Mouse (Mus musculus) v-Abl transformed pro-B cells (cell line): ENCODE measurements around the gene Cisd1.

ENCODE experiments used
- in situ Hi-C, 2 experiments: fragments of 400-800 bp; cut with MboI; formaldehyde crosslinking; loops; one replicate each; pipeline ENCODE4 v1.15.1; 2025; ENCODE audit not compliant: unreplicated experiment in 2 of 2

Gene Cisd1

DNA sequence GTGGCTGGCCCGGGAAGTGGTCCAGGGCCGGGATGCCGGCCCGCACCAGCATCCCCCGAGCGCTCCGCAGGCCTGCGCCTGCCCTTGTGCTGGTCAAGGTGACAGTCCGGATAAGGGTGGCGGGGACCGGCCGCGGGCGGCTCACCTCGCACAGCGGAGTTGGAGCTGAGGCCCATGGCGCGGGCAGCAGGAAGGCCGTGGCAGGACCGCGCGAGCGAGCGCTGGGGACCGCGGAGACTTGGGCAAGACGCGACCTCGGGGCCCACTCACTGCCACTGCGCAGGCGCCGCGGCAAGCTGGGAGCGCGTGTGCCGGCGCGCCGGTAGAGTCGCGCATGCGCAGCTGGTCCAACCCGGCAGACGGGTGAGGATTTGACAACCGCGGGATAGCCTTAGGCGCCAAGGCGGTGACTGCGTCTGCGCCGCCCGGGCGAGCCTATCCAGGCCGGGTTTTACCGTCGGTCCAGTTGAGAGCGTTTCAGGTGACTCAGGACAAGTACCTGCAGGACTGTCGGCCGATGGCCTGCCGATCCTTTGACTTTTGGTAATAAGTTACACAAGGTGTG lies at the start of gene Cisd1:
Cisd1 (minus strand) TSS at position 376 of the 565 bp plus-strand sequence.
- in situ Hi-C loops = loop anchor here (5.0 to 25.0 kb wide), 5 partner anchors 38 to 1318 kb away; partner anchors contain the start of gene Zwint (in 1 of the 2)

DNA sequence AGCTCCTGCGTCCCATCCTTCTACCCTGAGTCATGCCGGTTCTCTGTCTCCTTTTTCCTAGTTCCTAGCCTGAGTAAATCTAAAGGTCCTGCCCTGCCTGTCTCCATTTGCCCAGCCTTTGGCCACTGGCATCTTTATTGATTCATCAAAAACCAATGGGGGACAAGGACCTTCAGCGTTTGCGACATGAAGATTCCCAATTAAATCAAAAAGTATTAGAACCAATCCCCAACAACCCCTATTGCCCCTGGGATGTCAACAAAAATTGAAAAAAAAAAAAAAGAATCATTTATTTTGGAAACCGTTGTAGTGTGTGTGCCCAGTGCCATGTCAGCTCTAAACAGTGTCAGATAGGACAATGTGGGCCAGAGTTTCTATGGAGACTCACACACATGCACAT lies 44.6 kb upstream of the Cisd1 start:
- in situ Hi-C loops = loop anchor here (5.0 to 25.0 kb wide), 3 partner anchors 42 to 1195 kb away; partner anchors contain the start of genes Ipmk (in 1 of the 2) and Tfam (in 1 of the 2)

DNA sequence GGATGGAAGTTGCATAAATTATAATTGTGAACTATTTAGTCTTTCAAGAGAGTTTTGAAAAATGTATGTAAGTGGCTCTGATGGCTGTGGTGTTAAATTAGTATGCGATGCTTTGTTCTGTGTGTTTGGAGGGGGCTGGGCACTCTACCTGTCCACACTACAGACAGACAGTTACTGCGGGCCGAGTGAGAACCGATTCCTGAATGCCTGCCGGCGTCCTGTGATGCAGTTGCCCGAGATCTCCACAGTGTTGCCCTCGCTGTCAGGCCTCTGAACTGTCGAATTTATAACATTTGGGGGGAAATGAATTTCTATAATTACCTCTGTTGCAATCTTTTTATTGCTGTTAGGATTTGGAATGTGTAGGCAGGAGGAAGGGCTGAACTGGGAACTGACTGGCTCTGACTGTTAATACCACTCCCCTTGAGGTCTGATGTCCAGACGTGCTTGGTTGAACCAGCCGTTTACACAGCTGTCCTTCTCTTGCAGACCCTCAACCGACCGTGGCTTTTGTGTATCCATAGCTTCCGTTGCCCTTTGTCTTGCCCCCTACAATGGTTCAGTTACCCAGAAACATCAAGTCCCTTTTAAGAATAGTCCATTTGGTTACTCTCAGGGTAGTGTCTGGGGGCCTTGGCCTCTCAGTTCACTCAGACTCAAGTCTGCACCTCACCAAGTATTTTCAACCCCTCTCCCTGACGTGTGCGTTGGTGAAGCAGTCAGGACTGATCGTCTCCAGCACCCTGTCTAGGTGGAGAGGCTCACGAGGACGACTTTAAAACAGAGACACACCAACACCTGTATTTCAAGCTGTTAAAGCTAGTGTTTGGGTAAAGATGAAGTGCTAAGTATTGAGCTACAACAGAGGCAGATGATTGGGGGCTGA lies 39.6 kb upstream of the Cisd1 start:
- in situ Hi-C loops = loop anchor here (5.0 to 25.0 kb wide), 3 partner anchors 37 to 1190 kb away; partner anchors contain the start of genes Ipmk (in 2 of the 2) and Tfam (in 1 of the 2)

DNA sequence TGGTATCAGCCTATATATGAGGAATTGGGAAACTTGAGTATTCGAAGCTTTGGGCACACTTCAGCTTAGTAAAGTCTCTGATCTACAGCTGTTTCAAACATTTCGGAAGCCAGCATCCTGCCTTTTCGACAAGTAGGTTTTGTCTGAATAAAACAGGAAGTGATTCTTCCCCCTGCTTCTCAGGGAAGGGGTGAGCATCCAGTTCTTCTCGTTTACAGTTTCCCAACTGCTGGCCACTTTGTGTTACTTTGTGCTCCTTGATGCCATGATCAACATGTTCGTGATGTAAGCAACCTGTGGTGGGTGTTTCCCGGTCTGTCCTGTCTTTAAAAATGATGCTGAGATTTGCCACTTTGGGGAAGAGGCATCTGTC lies 38.8 kb upstream of the Cisd1 start:
- in situ Hi-C loops = loop anchor here (5.0 to 25.0 kb wide), 3 partner anchors 36 to 1189 kb away; partner anchors contain the start of genes Ipmk (in 1 of the 2) and Tfam (in 1 of the 2)

DNA sequence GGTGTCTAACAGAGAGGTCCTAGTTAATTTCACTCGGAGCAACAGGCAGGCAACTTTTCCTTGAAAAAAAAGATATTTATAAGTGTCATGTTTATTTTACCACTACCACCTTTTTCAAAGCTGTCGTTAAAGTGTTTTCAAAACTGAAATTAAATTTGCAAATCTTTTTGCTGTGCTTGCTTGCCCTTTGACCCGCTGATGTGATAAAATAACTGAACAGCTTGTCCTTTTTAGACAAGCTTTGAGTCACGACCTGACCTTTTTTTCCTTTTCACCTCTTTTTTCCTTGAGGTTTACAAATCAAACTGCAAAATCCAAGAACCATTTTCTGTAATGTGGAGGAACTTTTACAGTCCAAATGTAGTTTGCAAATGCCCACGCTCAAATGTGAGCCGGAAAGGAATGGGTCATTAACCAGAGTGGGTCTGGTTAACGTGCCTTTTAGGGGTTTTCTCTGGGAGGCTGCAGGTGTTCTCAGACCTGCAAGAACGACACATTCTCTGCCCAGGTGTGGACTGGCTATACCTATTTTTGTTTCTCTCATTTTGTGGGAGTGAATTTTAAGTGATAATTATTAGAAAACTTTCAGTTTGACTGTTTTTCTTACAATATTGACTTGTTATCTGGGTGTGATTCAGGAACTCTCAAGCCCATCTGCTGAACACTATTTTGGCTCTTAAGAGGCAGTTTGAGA lies 38.3 kb upstream of the Cisd1 start:
- in situ Hi-C loops = loop anchor here (5.0 to 25.0 kb wide), 3 partner anchors 36 to 1188 kb away; partner anchors contain the start of genes Ipmk (in 1 of the 2) and Tfam (in 1 of the 2)

DNA sequence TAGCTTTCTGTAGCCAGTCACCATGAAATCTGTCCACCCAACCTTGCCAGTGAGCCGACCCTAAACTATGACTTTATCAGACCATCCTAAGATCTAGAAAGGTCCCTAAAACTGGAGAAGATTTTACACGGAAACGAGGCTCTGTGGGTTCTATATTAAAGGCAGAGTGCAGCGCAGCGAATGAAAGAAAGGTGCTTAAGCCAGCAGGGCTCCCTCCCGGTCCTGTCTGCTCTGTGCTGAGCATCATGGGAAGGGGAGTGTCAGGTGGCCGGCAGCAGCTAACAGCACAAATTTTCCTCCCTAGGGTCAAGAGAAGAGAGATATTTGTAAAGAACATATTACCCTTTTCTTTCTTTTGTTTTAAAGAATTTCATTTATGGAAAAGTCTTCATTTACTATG lies 37.4 kb upstream of the Cisd1 start:
- in situ Hi-C loops = loop anchor here (5.0 to 25.0 kb wide), 3 partner anchors 35 to 1187 kb away; partner anchors contain the start of genes Ipmk (in 1 of the 2) and Tfam (in 1 of the 2)

DNA sequence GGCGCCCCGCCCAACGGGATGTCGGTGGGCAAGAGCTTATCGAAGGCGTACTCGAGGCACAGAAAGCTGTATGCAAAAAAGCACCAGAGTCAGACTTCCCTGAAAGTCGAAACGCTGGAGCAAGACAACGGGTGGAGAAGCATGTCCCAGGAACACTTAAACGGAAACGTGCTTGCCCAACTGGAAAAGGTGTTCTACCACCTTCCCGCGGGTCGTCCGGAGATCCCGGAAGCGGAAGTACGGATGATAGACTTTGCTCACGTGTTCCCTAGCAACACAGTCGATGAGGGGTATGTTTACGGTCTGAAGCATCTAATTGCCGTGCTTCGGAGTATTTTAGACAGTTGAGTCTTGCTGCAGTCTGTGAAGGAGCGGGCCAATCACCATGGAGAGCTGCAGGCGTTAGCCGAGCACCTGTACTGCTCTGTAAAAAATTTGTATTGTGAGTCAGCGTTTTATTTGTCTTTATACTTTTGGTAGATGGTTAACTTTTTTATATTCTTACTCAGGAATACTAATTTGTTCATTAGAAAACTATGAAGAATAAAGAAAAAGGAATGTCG lies 36.8 kb upstream of the Cisd1 start:
- in situ Hi-C loops = loop anchor here (5.0 to 25.0 kb wide), 3 partner anchors 34 to 1187 kb away; partner anchors contain the start of genes Ipmk (in 1 of the 2) and Tfam (in 1 of the 2)

DNA sequence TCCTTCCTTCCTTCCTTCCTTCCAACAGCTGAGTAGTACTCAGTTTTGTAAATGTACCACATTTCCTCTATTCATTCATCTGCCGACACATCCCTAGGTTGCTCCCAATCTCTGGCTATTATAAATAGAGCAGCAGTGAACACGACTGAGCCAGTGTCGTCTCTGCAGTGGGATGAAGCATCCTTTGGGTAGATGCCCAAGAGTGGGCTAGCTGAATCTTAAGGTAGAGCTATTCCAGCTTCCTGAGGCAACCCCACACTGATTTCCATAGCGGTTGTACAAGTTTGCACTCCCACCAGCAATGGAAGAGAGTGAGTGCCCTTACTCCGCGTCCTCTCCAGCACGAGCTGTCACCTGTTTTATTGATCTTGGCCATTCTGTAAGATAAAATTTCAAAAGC lies 35.7 kb upstream of the Cisd1 start:
- in situ Hi-C loops = loop anchor here (5.0 to 25.0 kb wide), 3 partner anchors 33 to 1186 kb away; partner anchors contain the start of genes Ipmk (in 1 of the 2) and Tfam (in 1 of the 2)

DNA sequence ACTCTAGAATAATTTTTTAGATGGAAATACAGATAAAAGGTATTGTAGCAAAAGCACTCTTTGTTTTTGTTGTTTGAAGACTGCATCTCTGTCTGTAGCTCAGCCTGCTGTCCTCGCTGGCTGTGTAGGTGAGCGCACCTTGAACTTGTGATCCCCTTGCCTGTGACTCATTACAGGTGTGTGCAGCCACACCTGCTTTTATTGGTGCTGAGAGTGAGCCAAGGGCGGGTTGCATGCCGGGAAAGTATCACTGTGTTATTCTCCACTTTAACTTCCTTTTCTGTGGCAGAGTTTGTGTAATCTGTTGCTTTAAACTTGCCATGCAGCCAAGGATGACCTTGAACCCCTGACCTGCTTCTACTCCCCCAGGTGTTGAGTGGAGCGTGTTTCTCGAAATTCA lies 31.3 kb upstream of the Cisd1 start:
- in situ Hi-C loops = loop anchor here in 1 of 2 experiments (25.0 kb wide), 1 partner anchor 139 kb away; the partner anchor contains the start of gene Tfam

DNA sequence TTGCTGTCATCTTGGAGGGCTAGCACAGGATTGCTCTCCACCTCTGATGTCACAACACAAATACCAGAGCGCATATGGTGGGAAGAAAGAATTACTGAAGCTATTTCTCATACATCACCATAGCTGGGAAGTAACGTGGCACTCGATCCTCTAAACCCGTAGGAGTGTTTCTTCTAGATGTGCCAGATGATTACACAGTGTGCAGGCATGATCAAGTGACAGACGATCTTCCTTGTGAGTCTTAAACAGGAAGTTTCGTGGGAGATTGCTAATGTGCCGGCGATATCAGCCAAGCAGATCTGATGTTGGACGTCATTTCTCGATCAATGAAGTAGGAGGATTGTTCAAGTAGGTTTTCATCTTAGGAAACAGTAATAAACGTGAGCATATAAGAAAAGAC lies 29.0 kb upstream of the Cisd1 start:
- in situ Hi-C loops = no loop called here

DNA sequence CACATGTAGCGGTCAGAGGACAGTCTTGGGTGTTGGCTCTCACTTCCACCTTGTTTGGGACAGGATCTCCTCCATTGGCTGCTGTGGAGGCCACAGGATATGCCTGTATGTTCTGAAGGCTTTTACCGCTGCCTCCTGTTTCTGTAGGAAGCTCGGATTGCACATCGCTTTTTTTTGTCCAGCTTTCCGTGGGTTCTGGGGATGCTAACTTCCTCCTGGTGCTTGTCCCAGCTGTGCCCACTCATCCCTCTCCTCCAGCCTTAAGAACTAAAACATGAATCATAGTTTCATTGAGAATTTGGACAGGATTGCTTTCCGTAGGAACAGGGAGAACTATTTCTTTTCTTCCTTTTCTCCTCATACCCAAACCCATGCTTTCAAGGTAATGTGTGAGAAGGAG lies 27.1 kb upstream of the Cisd1 start:
- in situ Hi-C loops = no loop called here

DNA sequence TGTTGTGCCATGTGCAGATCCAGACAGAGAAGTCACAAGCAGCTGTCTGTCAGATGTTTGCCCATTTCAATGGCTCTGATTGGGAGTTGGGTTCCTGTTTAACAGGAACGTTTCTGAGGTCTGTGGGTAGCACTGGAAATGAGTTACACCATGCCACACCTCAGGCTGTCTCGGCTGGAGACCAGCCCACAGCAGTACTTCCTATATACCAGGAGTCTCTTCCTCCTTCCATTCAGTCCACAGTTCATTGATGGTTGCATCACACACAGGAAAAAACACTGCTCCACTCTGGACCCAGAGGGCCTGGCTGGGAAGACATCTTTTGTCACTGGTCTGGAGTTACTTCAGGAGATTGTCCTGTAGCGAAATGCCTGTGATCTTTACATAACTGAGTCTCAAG lies 24.7 kb upstream of the Cisd1 start:
- in situ Hi-C loops = no loop called here

DNA sequence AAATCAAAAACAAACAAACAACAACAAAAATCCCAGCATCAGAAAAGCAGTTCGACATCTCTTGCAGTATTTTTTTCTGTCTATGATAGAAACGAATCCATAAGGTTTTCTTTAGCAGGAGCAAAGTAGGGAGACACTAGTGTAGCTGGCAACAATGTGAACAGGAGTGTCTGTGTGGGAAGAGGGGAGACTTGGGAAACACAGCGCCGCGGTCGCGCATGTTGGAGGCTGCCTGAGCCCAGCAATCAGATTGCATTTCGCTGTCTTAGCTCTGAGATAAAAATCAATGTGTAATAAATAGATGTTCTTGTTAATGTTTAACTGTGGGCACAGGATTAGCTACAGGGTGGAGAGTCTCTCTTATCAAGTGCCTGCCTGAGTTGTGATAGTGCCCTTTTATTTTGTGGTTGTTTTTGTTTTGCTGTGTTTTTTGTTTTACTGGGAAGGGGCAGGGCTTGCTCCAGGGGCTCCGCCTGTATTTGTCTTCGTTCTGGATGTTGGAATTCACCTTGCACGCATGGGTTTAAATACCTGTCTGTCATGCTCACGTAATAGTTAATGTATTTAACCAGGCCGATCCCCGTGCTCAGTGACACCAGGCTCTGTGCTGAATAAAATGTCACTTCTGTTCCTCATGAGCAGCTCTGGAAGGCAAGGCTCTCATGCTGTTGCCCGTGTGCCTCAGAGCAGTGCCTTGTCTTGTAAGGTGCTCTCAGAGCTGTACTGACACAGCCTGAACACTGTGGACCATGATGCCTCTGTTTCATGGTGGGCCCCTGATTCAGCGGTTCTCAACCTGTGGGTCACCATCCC lies 23.6 kb upstream of the Cisd1 start:
- in situ Hi-C loops = no loop called here

DNA sequence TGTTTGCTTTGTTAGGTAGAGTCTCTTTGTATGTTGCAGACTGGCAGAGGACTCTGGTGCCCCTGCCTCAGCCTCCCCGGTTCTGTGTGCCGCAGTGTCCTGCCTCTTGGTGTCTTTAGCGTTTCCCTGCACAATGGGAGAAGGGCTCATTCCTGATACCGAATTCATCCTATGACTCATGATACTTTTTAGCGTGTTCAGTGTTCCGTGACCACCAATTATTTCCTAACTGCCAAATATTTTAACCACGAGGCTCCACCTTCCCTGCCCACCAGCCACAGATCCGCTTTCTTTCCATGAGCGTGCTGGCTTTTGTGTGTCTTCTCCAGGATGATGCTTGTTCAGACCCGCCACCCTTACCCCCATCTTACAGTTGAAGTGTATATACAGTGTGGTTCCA lies 19.1 kb upstream of the Cisd1 start:
- in situ Hi-C loops = no loop called here

DNA sequence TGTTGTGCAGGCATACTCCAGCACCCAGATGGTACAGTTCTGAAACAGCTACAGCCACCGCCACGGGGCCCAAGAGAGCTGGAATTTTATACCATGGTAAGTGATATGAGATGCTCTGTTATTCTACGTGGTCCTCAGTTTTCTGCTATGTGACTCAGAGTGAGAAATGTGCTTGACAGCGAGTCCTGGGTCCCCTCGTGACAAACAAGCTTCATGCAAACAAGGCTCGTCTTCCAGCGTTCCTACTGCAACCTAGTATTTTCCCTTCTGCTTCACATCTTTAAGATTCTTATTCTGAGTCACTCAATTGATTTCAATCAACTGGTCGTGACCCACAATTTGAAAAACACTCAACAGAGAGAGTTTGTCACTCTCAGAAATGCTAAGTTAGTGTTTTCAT lies 18.7 kb upstream of the Cisd1 start:
- in situ Hi-C loops = no loop called here

DNA sequence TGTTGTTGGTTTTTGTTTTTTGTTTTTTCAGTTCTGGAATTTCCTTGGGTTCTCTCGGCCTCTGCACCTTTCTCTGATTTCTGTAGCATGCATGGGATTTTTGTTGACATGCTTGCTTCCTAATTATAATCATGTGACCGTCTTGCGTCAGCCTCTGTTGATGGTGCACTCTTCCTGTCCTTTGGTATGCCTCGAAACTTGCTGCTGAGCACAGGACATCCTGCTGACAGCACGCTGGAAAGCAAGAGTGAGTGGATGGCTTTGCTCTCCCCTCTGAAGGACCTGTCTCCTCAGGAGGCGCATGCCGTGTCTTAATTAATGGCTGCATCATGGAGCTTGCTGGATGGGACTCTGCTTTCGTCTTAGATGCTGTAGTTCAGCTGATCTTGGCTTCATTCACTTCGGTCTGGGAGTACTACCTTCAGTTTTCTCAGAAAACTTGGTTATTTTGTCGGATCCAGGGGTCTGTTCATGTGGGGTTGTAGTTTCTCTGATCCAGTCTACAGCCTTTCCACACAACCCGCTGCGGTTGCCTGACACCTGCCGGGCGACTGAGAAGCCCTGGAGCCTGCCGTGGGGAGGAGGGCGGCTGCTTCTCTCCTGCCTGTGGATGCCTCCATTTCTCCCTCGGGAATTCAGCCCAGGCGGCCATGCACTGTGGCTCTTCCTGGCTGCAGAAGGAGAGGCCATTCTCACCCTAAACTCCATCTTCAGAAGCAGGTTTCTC lies 17.2 kb upstream of the Cisd1 start:
- in situ Hi-C loops = no loop called here

DNA sequence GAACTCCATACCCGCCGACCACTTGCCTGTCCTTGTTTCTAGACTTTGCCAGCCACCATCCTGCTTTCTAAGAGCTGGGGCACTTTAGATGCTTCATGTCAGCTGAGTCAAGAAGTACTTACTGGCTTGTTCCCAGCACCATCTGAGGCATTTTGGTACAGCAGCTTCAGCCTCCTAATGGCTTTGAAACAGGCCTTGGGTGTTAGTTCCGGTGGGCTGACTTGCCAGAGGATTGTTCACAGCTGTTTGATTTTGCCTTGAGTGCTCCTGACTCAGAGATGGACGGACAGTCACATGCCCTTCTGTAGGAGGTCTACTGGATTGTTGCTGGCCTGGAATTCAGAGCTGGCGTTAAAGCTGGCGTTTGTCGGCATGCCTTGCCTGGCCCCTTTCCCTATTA lies 16.3 kb upstream of the Cisd1 start:
- in situ Hi-C loops = no loop called here

DNA sequence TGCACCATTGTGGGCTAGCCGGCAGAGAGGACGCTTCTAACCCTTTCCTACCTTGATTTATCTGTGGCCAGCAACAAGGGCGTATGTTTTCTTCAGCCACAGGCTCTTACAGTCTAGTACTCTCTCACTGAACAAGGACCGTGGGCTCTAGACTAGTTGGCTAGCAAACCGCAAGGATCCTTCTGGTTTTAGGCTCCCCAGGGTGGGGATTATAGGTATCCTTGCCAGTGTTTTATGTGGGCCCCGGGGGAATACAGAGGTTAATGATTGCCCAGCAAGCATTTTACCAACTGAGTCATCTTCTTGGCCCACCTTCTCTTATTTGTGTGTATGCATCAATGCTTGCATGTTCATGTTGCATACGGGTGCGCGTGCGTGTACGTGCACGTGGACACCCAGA lies 10.2 kb upstream of the Cisd1 start:
- in situ Hi-C loops = no loop called here

DNA sequence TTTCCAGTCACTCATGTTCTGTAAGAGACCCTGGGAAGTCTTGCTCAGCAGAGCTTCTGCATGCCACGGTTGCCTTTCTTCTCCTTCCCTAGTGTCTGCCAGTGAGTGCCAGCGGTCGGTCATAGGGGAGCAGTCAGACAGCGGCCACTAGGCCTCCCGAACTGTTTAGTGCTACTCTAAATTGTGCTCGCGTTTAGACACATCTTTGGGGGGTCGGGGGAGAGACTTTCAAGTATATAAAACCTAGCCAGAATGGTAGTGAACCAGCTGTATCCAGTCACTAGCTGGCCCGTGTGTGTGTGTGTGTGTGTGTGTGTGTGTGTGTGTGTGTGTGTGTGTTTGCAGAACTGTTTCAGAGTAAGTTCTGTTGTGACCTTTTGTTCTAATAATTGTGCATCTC lies 9.1 kb upstream of the Cisd1 start:
- in situ Hi-C loops = no loop called here
